Mouse (Mus musculus) myocyte (in vitro differentiated cells): Measurements from ENCODE around the gene Nfkbid. TPM values are rescaled to one million over a fixed set of nuclear protein-coding genes. Genes with fewer than 3 reads are reported as not detected.

Source experiments
- H3K27me3 ChIP-seq: one replicate; pipeline ENCODE4 v1.6.1; 2011; ENCODE audit not compliant: control insufficient read depth, insufficient read depth, insufficient read length
- H3K36me3 ChIP-seq: one replicate; pipeline ENCODE4 v1.6.1; 2011; ENCODE audit not compliant: control insufficient read depth, insufficient read depth
- H3K4me2 ChIP-seq: one replicate; pipeline ENCODE4 v1.6.1; 2011; ENCODE audit warnings: low read depth, control low read depth
- H3K4me3 ChIP-seq: one replicate; pipeline ENCODE4 v1.5.1; 2011; ENCODE audit warnings: mild to moderate bottlenecking, control low read depth, moderate library complexity
- H3K79me2 ChIP-seq: one replicate; pipeline ENCODE4 v1.6.1; 2011; ENCODE audit not compliant: control insufficient read depth, insufficient read depth
- H3ac ChIP-seq: one replicate; pipeline ENCODE4 v1.6.1; 2011; ENCODE audit not compliant: control insufficient read depth, insufficient read length
- CEBPB ChIP-seq: IDR thresholded peaks from 2 replicates; pipeline ENCODE4 v1.6.1; 2011; ENCODE audit warnings: mild to moderate bottlenecking, moderate library complexity; ENCODE audit not compliant: poor library complexity, insufficient read depth, severe bottlenecking
- E2F4 ChIP-seq: IDR thresholded peaks from one replicate; pipeline ENCODE4 v1.6.1; 2011; ENCODE audit warnings: mild to moderate bottlenecking, control low read depth, moderate library complexity; ENCODE audit not compliant: insufficient read depth
- MAX ChIP-seq: IDR thresholded peaks from one replicate; pipeline ENCODE4 v1.6.1; 2011; ENCODE audit warnings: low read depth, mild to moderate bottlenecking, control low read depth
- MYOD1 ChIP-seq, 3 experiments: IDR thresholded peaks; one replicate each; pipeline ENCODE4 v1.6.1; 2011; ENCODE audit warnings: control low read depth in 2 of 3, low read depth in 2 of 3, mild to moderate bottlenecking in 2 of 3, moderate library complexity in 1 of 3; ENCODE audit not compliant: insufficient read length in 2 of 3, control insufficient read depth in 1 of 3
- MYOG ChIP-seq, 3 experiments: IDR thresholded peaks; one replicate each; pipeline ENCODE4 v1.6.1; 2011; ENCODE audit warnings: control low read depth in 2 of 3, low read depth in 2 of 3, mild to moderate bottlenecking in 2 of 3; ENCODE audit not compliant: insufficient read length in 2 of 3, control insufficient read depth in 1 of 3, insufficient read depth in 1 of 3
- POLR2A ChIP-seq: IDR thresholded peaks from one replicate; pipeline ENCODE4 v1.6.1; 2011; ENCODE audit warnings: low read depth, mild to moderate bottlenecking, control low read depth, moderate library complexity; ENCODE audit not compliant: insufficient read length
- POLR2AphosphoS2 ChIP-seq: IDR thresholded peaks from one replicate; pipeline ENCODE4 v1.6.1; 2011; ENCODE audit warnings: low read depth, control low read depth; ENCODE audit not compliant: insufficient read length
- REST ChIP-seq: IDR thresholded peaks from one replicate; pipeline ENCODE4 v1.6.1; 2011; ENCODE audit warnings: mild to moderate bottlenecking, control low read depth, moderate library complexity; ENCODE audit not compliant: insufficient read depth, insufficient read length
- SRF ChIP-seq: IDR thresholded peaks from one replicate; pipeline ENCODE4 v1.6.1; 2011; ENCODE audit warnings: low read depth; ENCODE audit not compliant: control insufficient read depth, insufficient read length
- TCF12 ChIP-seq: IDR thresholded peaks from one replicate; pipeline ENCODE4 v1.6.1; 2011; ENCODE audit warnings: mild to moderate bottlenecking, control low read depth; ENCODE audit not compliant: poor library complexity, insufficient read depth, severe bottlenecking
- TCF3 ChIP-seq: IDR thresholded peaks from one replicate; pipeline ENCODE4 v1.6.1; 2011; ENCODE audit warnings: low read depth, control low read depth; ENCODE audit not compliant: insufficient read length
- USF1 ChIP-seq: IDR thresholded peaks from one replicate; pipeline ENCODE4 v1.6.1; 2011; ENCODE audit warnings: low read depth, mild to moderate bottlenecking, control low read depth, moderate library complexity
- polyA plus RNA-seq: library from polyadenylated mRNA; unstranded; fragments of >200 nt; fragmentation: generic; extraction: Trizol; gene quantifications from one replicate; pipeline ENCODE4 v1.2.1, GENCODE M21; 2012; ENCODE audit warnings: missing spikeins

The Nfkbid gene
- polyA plus RNA-seq, 1 experiment: 0.07 TPM

GRCm38 (mm10) chr7:30444971-30445751, 23.6 kb downstream of the Nfkbid start, which contains the start of gene Aplp1:
Gene Aplp1 (minus strand): TSS chr7:30445535.
- Histone ChIP-seq H3K36me3 (no peaks in the 10 kb centered on the region), H3ac (no peak within 1 kb of the TSS), H3K79me2 (no peaks in the 10 kb centered on the region), H3K27me3 (peaks cover 36% of the 10 kb centered on the region), H3K4me3 (no peak within 1 kb of the TSS), H3K4me2 (no peak within 1 kb of the TSS)
- TF ChIP-seq MYOG (IDR thresholded peaks at IDR 0.05; ENCODE audit: control insufficient read depth in 1 of 3, insufficient read depth in 1 of 3, insufficient read length in 2 of 3, low read depth in 2 of 3) (no peak), REST (no peak), POLR2AphosphoS2 (no peak), E2F4 (no peak), MAX (no peak), USF1 (no peak), TCF12 (no peak), SRF (no peak), TCF3 (no peak), POLR2A (no peak), MYOD1 (IDR thresholded peaks at IDR 0.05; ENCODE audit: control insufficient read depth in 1 of 3, insufficient read length in 2 of 3, low read depth in 2 of 3) (no peak)

- no peak for TF ChIP-seq CEBPB
- H3K4me3 ChIP-seq: no peak overlapping the region
- H3ac ChIP-seq: no peak overlapping the region
- no peaks in the 10 kb centered on the region for H3K79me2 ChIP-seq
- no peak overlapping the region for H3K4me2 ChIP-seq
- H3K36me3 ChIP-seq: no peaks in the 10 kb centered on the region
- H3K27me3 ChIP-seq: peaks cover 44% of the 10 kb centered on the region
These were observed 28.7 kb downstream of the Nfkbid start for GRCm38 (mm10) chr7:30450241-30450640.

GRCm38 (mm10) chr7:30453327-30453726, 31.8 kb downstream of the Nfkbid start:
- H3K27me3 ChIP-seq: peaks cover 59% of the 10 kb centered on the region
- TF ChIP-seq REST (no peak), TCF3 (no peak)

GRCm38 (mm10) chr7:30453766-30454165, 32.2 kb downstream of the Nfkbid start:
- no peak for TF ChIP-seq POLR2AphosphoS2
- no peak for TF ChIP-seq MYOG (IDR thresholded peaks at IDR 0.05; ENCODE audit: control insufficient read depth in 1 of 3, insufficient read depth in 1 of 3, insufficient read length in 2 of 3, low read depth in 2 of 3)
- TF ChIP-seq E2F4: no peak
- TF ChIP-seq CEBPB: no peak
- TF ChIP-seq MAX: no peak
- no peak for TF ChIP-seq MYOD1 (IDR thresholded peaks at IDR 0.05; ENCODE audit: control insufficient read depth in 1 of 3, insufficient read length in 2 of 3, low read depth in 2 of 3)
- no peak for TF ChIP-seq TCF3
- no peak for TF ChIP-seq REST
- H3K4me3 ChIP-seq: no peak overlapping the region
- no peaks in the 10 kb centered on the region for H3K36me3 ChIP-seq
- H3K79me2 ChIP-seq: no peaks in the 10 kb centered on the region
- no peak overlapping the region for H3K4me2 ChIP-seq
- H3K27me3 ChIP-seq: peaks cover 59% of the 10 kb centered on the region
- no peak overlapping the region for H3ac ChIP-seq

More at GRCm38 (mm10) chr7:30453327-30453726, 31.8 kb downstream of the Nfkbid start:
- H3K4me3 ChIP-seq: no peak overlapping the region
- H3K36me3 ChIP-seq: no peaks in the 10 kb centered on the region
- H3K79me2 ChIP-seq: no peaks in the 10 kb centered on the region
- H3K4me2 ChIP-seq: no peak overlapping the region
- no peak overlapping the region for H3ac ChIP-seq

GRCm38 (mm10) chr7:30454259-30454658, 32.7 kb downstream of the Nfkbid start:
- Histone ChIP-seq H3K4me3 (no peak overlapping the region), H3K4me2 (no peak overlapping the region), H3K36me3 (no peaks in the 10 kb centered on the region), H3K27me3 (peaks cover 64% of the 10 kb centered on the region), H3K79me2 (no peaks in the 10 kb centered on the region), H3ac (no peak overlapping the region)
- no peak for TF ChIP-seq CEBPB
- no peak for TF ChIP-seq POLR2A
- no peak for TF ChIP-seq TCF12
- TF ChIP-seq MAX: no peak
- no peak for TF ChIP-seq E2F4
- no peak for TF ChIP-seq TCF3

DNA sequence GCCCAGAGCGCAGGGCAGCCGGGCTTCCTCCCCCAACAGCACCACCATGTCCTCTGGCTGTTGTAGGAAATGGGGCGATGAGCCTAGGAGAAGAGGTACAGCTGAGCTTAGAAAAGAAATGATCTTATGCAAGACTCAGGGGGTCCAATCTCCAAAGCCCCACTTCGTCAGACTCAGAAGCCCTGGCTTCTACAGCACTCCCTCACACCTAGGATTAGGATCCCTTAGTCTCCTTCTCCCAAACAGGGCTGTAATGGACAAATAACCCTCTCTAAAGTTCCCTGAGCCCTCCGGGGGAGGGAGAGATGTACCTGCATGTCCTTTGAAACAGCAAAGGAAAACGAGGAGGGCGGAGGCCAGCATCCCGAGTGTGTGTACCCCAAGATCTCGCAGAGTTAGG, 35.0 kb downstream of the Nfkbid start:
- Histone ChIP-seq H3K79me2 (no peaks in the 10 kb centered on the region), H3K4me3 (no peak overlapping the region), H3K4me2 (no peak overlapping the region), H3K36me3 (no peaks in the 10 kb centered on the region), H3K27me3 (peaks cover 81% of the 10 kb centered on the region), H3ac (no peak overlapping the region)
- TF ChIP-seq SRF (no peak), USF1 (no peak), POLR2AphosphoS2 (no peak), MYOD1 (IDR thresholded peaks at IDR 0.05; ENCODE audit: control insufficient read depth in 1 of 3, insufficient read length in 2 of 3, low read depth in 2 of 3) (no peak), CEBPB (no peak), MYOG (IDR thresholded peaks at IDR 0.05; ENCODE audit: control insufficient read depth in 1 of 3, insufficient read depth in 1 of 3, insufficient read length in 2 of 3, low read depth in 2 of 3) (no peak)
